Mouse (Mus musculus): Measurements from ENCODE around the gene Usp2. TPM values are rescaled to one million over a fixed set of nuclear protein-coding genes. Genes with fewer than 3 reads are reported as not detected.

Usp2 gene
- polyA plus RNA-seq, 1 experiment from 2014 or later: 1.8 TPM

GRCm38 (mm10) chr9:44041511-44042395 is 25.1 kb upstream of the Usp2 start:
- Histone ChIP-seq H3K4me2 (no peak overlapping the region), H3K9me3 (replicated peaks) (no peaks in the 10 kb centered on the region), H3K27ac (no peak overlapping the region), H3K4me3 (no peak overlapping the region), H3K36me3 (no peaks in the 10 kb centered on the region), H3K27me3 (replicated peaks) (peaks cover 68% of the 10 kb centered on the region), H3K9ac (no peak overlapping the region), H3K4me1 (peaks cover 5% of the 10 kb centered on the region; the same call in 1 of the 2 replicates)
- ATAC-seq: no peak
- 58% methylated on average over 7 of the region's 7 CpGs for WGBS (ENCODE audit: insufficient replicate concordance)

GRCm38 (mm10) chr9:44042396-44042680 is 24.5 kb upstream of the Usp2 start:
- H3K4me2 ChIP-seq: no peak overlapping the region
- ATAC-seq: no peak
- no peaks in the 10 kb centered on the region for H3K36me3 ChIP-seq
- H3K9ac ChIP-seq: no peak overlapping the region
- no peak overlapping the region for H3K27ac ChIP-seq
- peaks cover 5% of the 10 kb centered on the region; the same call in 1 of the 2 replicates for H3K4me1 ChIP-seq
- no peaks in the 10 kb centered on the region for H3K9me3 ChIP-seq (replicated peaks)
- H3K27me3 ChIP-seq (replicated peaks): peaks cover 73% of the 10 kb centered on the region
- no peak overlapping the region for H3K4me3 ChIP-seq
- 78% methylated on average over 1 of the region's 1 CpGs for WGBS (ENCODE audit: insufficient replicate concordance)

GRCm38 (mm10) chr9:44042836-44043707 is 23.7 kb upstream of the Usp2 start, which contains the start of gene Thy1:
Thy1 (plus strand) TSS chr9:44043384.
- H3K27me3 ChIP-seq (replicated peaks): peaks cover 80% of the 10 kb centered on the region
- 3% methylated on average over 30 of the region's 30 CpGs for WGBS (ENCODE audit: insufficient replicate concordance)
- H3K27ac ChIP-seq: no peak within 1 kb of the TSS

GRCm38 (mm10) chr9:44043708-44044425 is 23.0 kb upstream of the Usp2 start:
- H3K27ac ChIP-seq: no peak overlapping the region
- H3K4me2 ChIP-seq: peak overlapping the region; percentile 50
- H3K9ac ChIP-seq: no peak overlapping the region
- peak overlapping the region; percentile 10; the same call in 1 of the 2 replicates for H3K4me3 ChIP-seq
- H3K9me3 ChIP-seq (replicated peaks): no peaks in the 10 kb centered on the region
- no peak for ATAC-seq
- peaks cover 5% of the 10 kb centered on the region; the same call in 1 of the 2 replicates for H3K4me1 ChIP-seq
- H3K36me3 ChIP-seq: no peaks in the 10 kb centered on the region
- WGBS (ENCODE audit: insufficient replicate concordance): 4% methylated on average over 23 of the region's 23 CpGs
- H3K27me3 ChIP-seq (replicated peaks): peaks cover 79% of the 10 kb centered on the region

More at GRCm38 (mm10) chr9:44042836-44043707, 23.7 kb upstream of the Usp2 start, which contains the start of gene Thy1:
- ATAC-seq: no peak
- H3K36me3 ChIP-seq: no peaks in the 10 kb centered on the region
- H3K4me3 ChIP-seq: peak within 1 kb of the TSS; percentile 10; the same call in 1 of the 2 replicates
- H3K9ac ChIP-seq: no peak within 1 kb of the TSS
- peak within 1 kb of the TSS; percentile 50 for H3K4me2 ChIP-seq
- H3K4me1 ChIP-seq: peaks cover 5% of the 10 kb centered on the region; the same call in 1 of the 2 replicates
- no peaks in the 10 kb centered on the region for H3K9me3 ChIP-seq (replicated peaks)

- H3K36me3 ChIP-seq: no peaks in the 10 kb centered on the region
- H3K4me3 ChIP-seq: no peak overlapping the region
- H3K4me2 ChIP-seq: no peak overlapping the region
- no peak overlapping the region for H3K9ac ChIP-seq
- no peak for ATAC-seq
- H3K27ac ChIP-seq: no peak overlapping the region
- no peaks in the 10 kb centered on the region for H3K9me3 ChIP-seq (replicated peaks)
- H3K27me3 ChIP-seq (replicated peaks): peaks cover 86% of the 10 kb centered on the region
- peaks cover 5% of the 10 kb centered on the region; the same call in 1 of the 2 replicates for H3K4me1 ChIP-seq
- WGBS (ENCODE audit: insufficient replicate concordance): 30% methylated on average over 14 of the region's 14 CpGs
These were observed 22.2 kb upstream of the Usp2 start for GRCm38 (mm10) chr9:44044426-44045157.

GRCm38 (mm10) chr9:44045158-44045883 is 21.5 kb upstream of the Usp2 start:
- Histone ChIP-seq H3K27ac (no peak overlapping the region), H3K4me2 (no peak overlapping the region), H3K9ac (no peak overlapping the region), H3K9me3 (replicated peaks) (no peaks in the 10 kb centered on the region), H3K27me3 (replicated peaks) (peaks cover 86% of the 10 kb centered on the region), H3K36me3 (no peaks in the 10 kb centered on the region), H3K4me3 (no peak overlapping the region), H3K4me1 (peaks cover 5% of the 10 kb centered on the region; the same call in 1 of the 2 replicates)
- 51% methylated on average over 3 of the region's 3 CpGs for WGBS (ENCODE audit: insufficient replicate concordance)
- ATAC-seq: no peak

GRCm38 (mm10) chr9:44045884-44046272 is 20.9 kb upstream of the Usp2 start:
- no peak overlapping the region for H3K9ac ChIP-seq
- H3K27ac ChIP-seq: no peak overlapping the region
- no peaks in the 10 kb centered on the region for H3K9me3 ChIP-seq (replicated peaks)
- peaks cover 5% of the 10 kb centered on the region; the same call in 1 of the 2 replicates for H3K4me1 ChIP-seq
- no peak overlapping the region for H3K4me2 ChIP-seq
- whole genome bisulfite sequencing (ENCODE audit: insufficient replicate concordance): 55% methylated on average over 5 of the region's 5 CpGs
- H3K27me3 ChIP-seq (replicated peaks): peaks cover 83% of the 10 kb centered on the region
- H3K4me3 ChIP-seq: no peak overlapping the region
- no peak for ATAC-seq
- H3K36me3 ChIP-seq: no peaks in the 10 kb centered on the region

- Histone ChIP-seq H3K4me3 (no peak overlapping the region), H3K27ac (no peak overlapping the region), H3K4me2 (no peak overlapping the region), H3K27me3 (replicated peaks) (peaks cover 77% of the 10 kb centered on the region), H3K9me3 (replicated peaks) (no peaks in the 10 kb centered on the region), H3K36me3 (no peaks in the 10 kb centered on the region), H3K4me1 (peaks cover 5% of the 10 kb centered on the region; the same call in 1 of the 2 replicates), H3K9ac (no peak overlapping the region)
- no peak for ATAC-seq
- WGBS (ENCODE audit: insufficient replicate concordance): 64% methylated on average over 12 of the region's 12 CpGs
These were observed 20.4 kb upstream of the Usp2 start for GRCm38 (mm10) chr9:44046426-44046825.

GRCm38 (mm10) chr9:44047071-44047470 is 19.8 kb upstream of the Usp2 start:
- WGBS (ENCODE audit: insufficient replicate concordance): 42% methylated on average over 6 of the region's 6 CpGs
- Histone ChIP-seq H3K4me2 (no peak overlapping the region), H3K27ac (no peak overlapping the region), H3K36me3 (no peaks in the 10 kb centered on the region), H3K27me3 (replicated peaks) (peaks cover 71% of the 10 kb centered on the region), H3K9ac (no peak overlapping the region), H3K4me3 (no peak overlapping the region), H3K4me1 (peaks cover 5% of the 10 kb centered on the region; the same call in 1 of the 2 replicates), H3K9me3 (replicated peaks) (no peaks in the 10 kb centered on the region)
- no peak for ATAC-seq

GRCm38 (mm10) chr9:44047571-44048490 is 19.0 kb upstream of the Usp2 start:
- Histone ChIP-seq H3K27ac (no peak overlapping the region), H3K36me3 (no peaks in the 10 kb centered on the region), H3K4me3 (no peak overlapping the region), H3K9me3 (replicated peaks) (no peaks in the 10 kb centered on the region), H3K9ac (no peak overlapping the region), H3K4me2 (no peak overlapping the region), H3K27me3 (replicated peaks) (peaks cover 63% of the 10 kb centered on the region), H3K4me1 (peaks cover 5% of the 10 kb centered on the region; the same call in 1 of the 2 replicates)
- ATAC-seq: no peak
- 47% methylated on average over 14 of the region's 14 CpGs for WGBS (ENCODE audit: insufficient replicate concordance)

Data from liver, embryonic 12.5 days (tissue).